Mouse (Mus musculus) stomach, postnatal 0 days (tissue): ENCODE data around the gene Tpcn1.

Experiments used
- CTCF ChIP-seq: IDR thresholded peaks from 2 replicates; pipeline ENCODE4 v1.5.1; 2016; ENCODE audit warnings: antibody characterized with exemption, low read depth, mild to moderate bottlenecking, moderate library complexity
- EP300 ChIP-seq: optimal IDR thresholded peaks from 2 replicates; pipeline ENCODE3; 2016; ENCODE audit warnings: antibody characterized with exemption

- TF ChIP-seq CTCF = peak; percentile 1; the same call in 1 of the 2 replicates
- TF ChIP-seq EP300 = no peak
Measured at GRCm38 (mm10) chr5:120586741-120587615, 1.5 kb downstream of the Tpcn1 start.
